Mouse (Mus musculus) liver, adult (tissue): ENCODE results near the gene Etv5.

Experiments used
- GATA4 ChIP-seq: IDR thresholded peaks from 2 replicates; pipeline ENCODE4 v1.6.1; 2014; ENCODE audit warnings: mild to moderate bottlenecking, low read length; ENCODE audit not compliant: insufficient replicate concordance

The Etv5 gene

DNA sequence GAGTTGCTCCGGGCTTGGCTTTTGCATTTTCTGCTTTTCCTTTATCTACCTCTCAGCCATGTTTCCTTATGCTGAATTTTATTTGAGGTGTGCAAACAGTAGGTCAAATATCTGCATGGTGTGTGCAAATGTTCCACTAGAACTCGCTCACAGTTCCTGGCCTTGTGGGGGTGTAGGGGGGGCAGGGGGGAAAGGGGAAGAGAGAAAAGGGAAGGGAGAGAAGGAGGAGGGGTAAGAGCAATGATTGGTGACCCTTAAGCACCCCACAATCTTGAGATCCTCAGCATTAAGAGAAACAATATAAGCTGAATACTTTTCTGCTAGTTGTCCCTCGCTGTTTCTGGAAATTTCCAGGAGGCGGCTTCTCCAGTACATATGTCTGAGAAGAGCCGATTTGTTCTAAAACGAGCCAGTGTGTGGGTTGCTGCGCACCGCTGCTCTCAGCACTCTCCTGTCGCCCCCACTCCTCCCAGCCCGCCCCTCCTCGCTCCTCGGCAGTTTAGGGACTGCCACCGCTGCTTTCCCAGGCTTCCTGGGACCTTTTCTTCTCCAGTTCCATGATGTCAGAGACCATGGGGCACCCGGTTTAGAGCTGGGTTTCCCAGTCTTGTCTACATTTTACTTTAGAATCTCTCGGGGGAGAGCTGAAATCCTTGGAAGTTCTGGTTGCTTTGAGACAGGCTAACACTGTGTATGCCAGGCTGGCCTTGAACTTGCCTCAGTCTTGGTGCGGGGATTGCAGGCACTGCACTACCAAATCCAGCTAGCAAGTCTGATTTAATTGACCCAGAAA, 90.8 kb downstream of the Etv5 start:
- TF ChIP-seq GATA4: no peak

DNA sequence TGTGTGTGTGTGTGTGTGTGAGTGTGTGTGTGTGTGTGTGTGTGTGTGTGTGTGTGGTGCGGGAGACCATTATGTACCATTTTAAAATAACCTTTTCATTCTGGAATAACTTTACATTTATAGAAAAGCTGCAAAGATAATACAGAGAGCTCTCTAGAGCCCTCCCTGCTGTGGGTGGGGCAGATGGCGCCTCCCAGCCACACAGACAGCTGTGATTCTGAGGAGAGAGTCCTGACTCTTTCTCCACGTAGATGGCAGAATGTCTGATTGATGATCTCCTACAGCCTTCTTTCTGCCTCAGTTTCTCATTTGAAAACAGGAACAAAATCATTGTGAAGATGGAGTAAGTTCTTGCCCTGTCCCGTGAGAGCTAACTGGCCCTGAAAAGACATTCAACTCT, 91.5 kb downstream of the Etv5 start:
- no peak for TF ChIP-seq GATA4

DNA sequence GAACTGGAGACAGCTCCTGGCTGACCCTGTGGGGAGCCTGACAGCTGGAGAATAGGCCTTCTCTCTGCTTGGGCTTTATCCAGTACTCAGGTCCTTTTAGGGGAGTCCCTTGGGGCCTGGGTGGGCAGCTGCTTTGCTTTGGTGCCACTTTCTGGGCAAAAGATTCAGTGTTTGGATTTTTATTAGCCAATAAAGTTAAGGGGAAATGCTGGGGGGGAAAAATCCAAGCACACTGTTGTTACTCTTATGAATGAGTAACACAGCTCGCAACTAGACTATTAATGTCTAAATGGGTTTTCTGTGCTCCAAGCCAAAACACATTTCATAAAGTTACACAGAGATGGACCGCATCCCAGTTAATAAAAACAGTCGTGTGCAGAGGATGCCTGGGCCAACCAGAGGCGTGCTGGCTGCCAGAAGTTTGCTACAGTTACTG, 98.3 kb downstream of the Etv5 start:
- no peak for TF ChIP-seq GATA4

DNA sequence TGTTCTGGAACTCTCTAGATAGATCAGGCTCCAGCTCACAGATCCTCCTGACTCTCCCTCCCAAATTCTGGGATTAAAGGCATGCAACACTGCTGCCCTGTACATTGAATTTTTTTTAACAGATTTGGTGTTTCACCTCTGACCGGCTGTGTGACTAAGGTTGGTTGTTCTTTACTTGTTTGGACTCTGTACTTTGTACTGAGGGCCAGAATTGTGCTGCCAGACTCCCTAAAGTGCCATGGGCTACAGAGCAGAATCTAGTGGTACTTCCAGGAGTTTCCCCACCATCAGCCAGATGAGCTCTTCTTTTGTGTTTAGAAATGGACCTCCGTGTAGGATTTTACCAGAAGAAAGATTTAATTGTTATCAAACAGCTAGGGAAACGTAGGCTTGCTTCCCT, 103.7 kb downstream of the Etv5 start:
- TF ChIP-seq GATA4: no peak
